Mouse (Mus musculus) neural tube, embryonic 11.5 days (tissue): ENCODE measurements around the gene Gm20388. TPM values are rescaled to one million over a fixed set of nuclear protein-coding genes. Genes with fewer than 3 reads are reported as not detected.
A peak's percentile ranks its signal among the peaks of the same experiment; 100 is the strongest.

Experiments used
- ATAC-seq: fragments of 200-750 bp; cut with Nextera tagmentation; 2 replicates; pipeline ENCODE4 v1.8.0; 2017; ENCODE audit warnings: moderate number of reproducible peaks, mild to moderate bottlenecking, moderate TSS enrichment, moderate library complexity; ENCODE audit not compliant: insufficient read depth, low FRiP score, low TSS enrichment
- DNase-seq: peaks from one replicate; pipeline ENCODE4 v3.0.0-alpha.2; 2015; ENCODE audit warnings: low spot score
- H3K27ac ChIP-seq: fragments of 300-500 bp; sonication (generic); 2 replicates; pipeline ENCODE4 v1.5.1; 2014; ENCODE audit warnings: low read depth, mild to moderate bottlenecking, low read length
- H3K27me3 ChIP-seq: fragments of 300-500 bp; sonication (generic); 2 replicates; pipeline ENCODE4 v1.6.1; 2014; ENCODE audit warnings: mild to moderate bottlenecking, low read length, mixed read lengths; ENCODE audit not compliant: control insufficient read depth, insufficient read depth
- H3K36me3 ChIP-seq: fragments of 300-500 bp; sonication (generic); 2 replicates; pipeline ENCODE4 v1.6.1; 2014; ENCODE audit warnings: mild to moderate bottlenecking, low read length, moderate library complexity, mixed read lengths; ENCODE audit not compliant: control insufficient read depth, insufficient read depth
- H3K4me1 ChIP-seq: fragments of 300-500 bp; sonication (generic); 2 replicates; pipeline ENCODE4 v1.6.1; 2014; ENCODE audit warnings: low read length, mixed read lengths; ENCODE audit not compliant: control insufficient read depth, insufficient read depth
- H3K4me2 ChIP-seq: fragments of 300-500 bp; sonication (generic); 2 replicates; pipeline ENCODE4 v1.6.1; 2014; ENCODE audit warnings: low read depth, mild to moderate bottlenecking, moderate library complexity
- H3K4me3 ChIP-seq: fragments of 300-500 bp; sonication (generic); 2 replicates; pipeline ENCODE4 v1.5.1; 2014; ENCODE audit warnings: low read depth, low read length
- H3K9ac ChIP-seq: fragments of 300-500 bp; sonication (generic); 2 replicates; pipeline ENCODE4 v1.6.1; 2014; ENCODE audit warnings: mild to moderate bottlenecking, low read length
- H3K9me3 ChIP-seq: fragments of 300-500 bp; sonication (generic); 2 replicates; pipeline ENCODE4 v1.6.1; 2016; ENCODE audit warnings: low read length; ENCODE audit not compliant: control insufficient read depth
- WGBS: fragments of 180-500 bp; shearing (Covaris S2); extraction: QIAGEN DNeasy Blood & Tissue Kit; methylation state at CpG from one replicate; pipeline ENCODE4 v1.1.7; 2014; 5-methylcytosine and 5-hydroxymethylcytosine counted together
- polyA plus RNA-seq: library from polyadenylated mRNA; unstranded; fragments of >200 nt; fragmentation: Nextera tagmentation; extraction: Ambion mirVana; gene quantifications from 2 replicates; pipeline ENCODE4 v1.2.1, GENCODE M21; 2014

Gene Gm20388
- polyA plus RNA-seq, 1 experiment from 2014 or later, result not detected

DNA sequence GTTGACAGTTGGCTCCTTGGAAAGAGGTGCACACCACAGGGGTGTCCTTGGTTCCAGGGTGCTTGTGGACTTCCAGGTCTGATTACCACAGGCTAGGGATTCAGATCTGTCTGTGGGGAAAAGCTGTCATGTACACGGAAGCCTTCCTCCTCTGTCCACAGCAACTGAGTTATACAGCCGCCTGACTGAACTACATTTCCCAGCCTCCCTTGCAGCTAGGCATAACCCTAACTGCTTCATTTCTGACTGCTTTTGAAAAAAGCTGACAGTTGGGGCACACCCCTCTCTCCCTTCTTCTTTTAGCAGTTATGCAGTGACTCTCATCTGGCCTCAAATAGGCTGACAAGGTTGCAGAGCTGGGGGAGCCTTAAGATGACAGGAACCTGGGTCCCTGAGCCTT, 901.3 kb downstream of the Gm20388 start:
- WGBS, result 85% methylated on average over 2 of the region's 2 CpGs
- no peak overlapping the region for H3K4me3 ChIP-seq
- DNase-seq, result no peak
- H3K27me3 ChIP-seq, result 0 out of 2 replicates have a peak, but pooled peaks cover 2% of the 10 kb centered on the region
- no peaks in the 10 kb centered on the region for H3K36me3 ChIP-seq
- no peak overlapping the region for H3K9ac ChIP-seq
- no peak overlapping the region for H3K27ac ChIP-seq
- no peaks in the 10 kb centered on the region for H3K4me1 ChIP-seq
- ATAC-seq, result no peak
- no peaks in the 10 kb centered on the region for H3K9me3 ChIP-seq
- no peak overlapping the region for H3K4me2 ChIP-seq

DNA sequence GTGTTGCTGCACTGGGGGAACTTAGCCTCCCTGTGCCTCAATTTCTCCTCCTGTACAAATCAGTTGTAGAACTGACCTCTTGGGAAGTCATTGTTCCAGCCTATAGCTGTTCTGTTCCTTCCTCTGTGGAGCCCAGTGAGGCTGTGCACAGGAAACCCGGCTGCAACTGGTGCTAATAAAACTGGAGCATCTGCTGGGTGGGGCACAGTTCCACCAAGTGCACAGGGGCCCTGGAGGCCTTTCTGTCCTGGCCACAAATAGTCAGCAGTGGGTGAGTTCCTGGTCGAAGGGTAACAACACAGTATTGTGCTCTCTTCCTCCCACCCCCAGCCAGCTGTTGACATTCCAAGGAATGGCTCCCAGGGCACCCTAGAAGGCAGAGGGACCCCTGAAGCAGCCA, 902.4 kb downstream of the Gm20388 start:
- Histone ChIP-seq H3K9me3 (no peaks in the 10 kb centered on the region), H3K4me1 (no peaks in the 10 kb centered on the region), H3K36me3 (no peaks in the 10 kb centered on the region), H3K27me3 (0 out of 2 replicates have a peak, but pooled peaks cover 2% of the 10 kb centered on the region), H3K4me3 (no peak overlapping the region), H3K27ac (no peak overlapping the region), H3K4me2 (no peak overlapping the region), H3K9ac (no peak overlapping the region)
- 65% methylated on average over 2 of the region's 2 CpGs for WGBS
- no peak for DNase-seq
- no peak for ATAC-seq

GRCm38 (mm10) chr8:120813839-120814238, 903.2 kb downstream of the Gm20388 start:
- Histone ChIP-seq H3K9me3 (no peaks in the 10 kb centered on the region), H3K4me1 (no peaks in the 10 kb centered on the region), H3K27ac (no peak overlapping the region), H3K4me3 (no peak overlapping the region), H3K36me3 (no peaks in the 10 kb centered on the region), H3K4me2 (no peak overlapping the region), H3K9ac (no peak overlapping the region), H3K27me3 (0 out of 2 replicates have a peak, but pooled peaks cover 2% of the 10 kb centered on the region)
- DNase-seq (no peak), ATAC-seq (no peak)
- 79% methylated on average over 7 of the region's 7 CpGs for WGBS

DNA sequence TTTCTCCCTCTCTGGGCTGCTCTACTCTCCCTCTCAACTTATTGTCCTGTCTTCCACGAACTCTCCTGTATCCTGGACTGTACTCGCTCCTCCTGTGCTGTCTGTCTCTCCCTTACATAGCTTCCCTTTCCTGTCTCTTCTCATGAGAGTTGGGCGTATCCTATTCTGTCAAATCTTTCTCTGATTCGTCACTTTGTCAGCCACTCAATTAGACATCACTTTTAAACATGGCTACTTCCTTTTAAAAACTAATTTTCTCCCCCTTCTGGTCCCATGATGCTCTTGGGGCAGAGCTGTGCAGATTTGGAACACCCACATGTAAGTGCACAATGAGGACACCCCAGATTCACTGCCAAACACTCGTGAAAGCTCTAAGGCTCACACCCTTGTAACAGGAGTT, 905.7 kb downstream of the Gm20388 start:
- Histone ChIP-seq H3K27me3 (0 out of 2 replicates have a peak, but pooled peaks cover 2% of the 10 kb centered on the region), H3K27ac (no peak overlapping the region), H3K9me3 (no peaks in the 10 kb centered on the region), H3K9ac (no peak overlapping the region), H3K4me3 (no peak overlapping the region), H3K4me1 (no peaks in the 10 kb centered on the region), H3K4me2 (no peak overlapping the region), H3K36me3 (no peaks in the 10 kb centered on the region)
- DNase-seq, result no peak
- ATAC-seq, result no peak
- WGBS, result 80% methylated on average over 5 of the region's 5 CpGs

DNA sequence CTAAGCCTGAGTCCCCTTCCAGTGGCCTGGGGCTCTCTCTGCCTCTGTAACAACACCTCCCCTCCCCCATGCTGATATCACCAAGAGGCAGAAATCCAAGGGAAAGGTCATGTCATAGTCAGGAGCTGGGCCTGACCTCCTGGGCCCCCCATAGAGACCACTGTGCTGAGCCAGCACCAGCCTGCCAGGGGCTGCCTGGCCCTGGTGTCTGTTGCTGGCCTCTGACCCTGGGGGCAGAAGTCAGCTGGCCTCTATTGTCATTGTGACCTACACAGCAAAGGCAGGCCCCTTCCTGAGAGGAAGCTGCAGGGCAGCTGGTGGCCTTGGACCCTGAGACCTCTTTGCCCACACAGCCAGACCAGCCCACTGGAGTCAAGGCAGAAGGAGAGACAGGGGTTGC, 909.3 kb downstream of the Gm20388 start:
- no peaks in the 10 kb centered on the region for H3K36me3 ChIP-seq
- ATAC-seq, result no peak
- no peaks in the 10 kb centered on the region for H3K9me3 ChIP-seq
- 0 out of 2 replicates have a peak, but pooled peaks cover 2% of the 10 kb centered on the region for H3K27me3 ChIP-seq
- H3K4me3 ChIP-seq, result no peak overlapping the region
- H3K4me2 ChIP-seq, result no peak overlapping the region
- no peak overlapping the region for H3K9ac ChIP-seq
- H3K4me1 ChIP-seq, result no peaks in the 10 kb centered on the region
- H3K27ac ChIP-seq, result no peak overlapping the region
- no peak for DNase-seq

GRCm38 (mm10) chr8:120821399-120822170, 910.9 kb downstream of the Gm20388 start:
- Histone ChIP-seq H3K27me3 (no peaks in the 10 kb centered on the region), H3K27ac (no peak overlapping the region), H3K36me3 (no peaks in the 10 kb centered on the region), H3K4me2 (no peak overlapping the region), H3K9ac (no peak overlapping the region), H3K4me3 (no peak overlapping the region), H3K9me3 (no peaks in the 10 kb centered on the region), H3K4me1 (no peaks in the 10 kb centered on the region)
- peak; percentile 66 for DNase-seq
- no peak for ATAC-seq
- WGBS, result 43% methylated on average over 9 of the region's 9 CpGs

GRCm38 (mm10) chr8:120823331-120823730, 912.7 kb downstream of the Gm20388 start:
- ATAC-seq, result no peak
- Histone ChIP-seq H3K27me3 (0 out of 2 replicates have a peak, but pooled peaks cover 2% of the 10 kb centered on the region), H3K9ac (no peak overlapping the region), H3K4me2 (no peak overlapping the region), H3K27ac (no peak overlapping the region), H3K9me3 (no peaks in the 10 kb centered on the region), H3K4me3 (no peak overlapping the region), H3K4me1 (no peaks in the 10 kb centered on the region), H3K36me3 (no peaks in the 10 kb centered on the region)
- 40% methylated on average over 6 of the region's 6 CpGs for WGBS
- DNase-seq, result no peak

- H3K27me3 ChIP-seq, result 0 out of 2 replicates have a peak, but pooled peaks cover 2% of the 10 kb centered on the region
These were observed 913.2 kb downstream of the Gm20388 start for GRCm38 (mm10) chr8:120823887-120824286.

DNA sequence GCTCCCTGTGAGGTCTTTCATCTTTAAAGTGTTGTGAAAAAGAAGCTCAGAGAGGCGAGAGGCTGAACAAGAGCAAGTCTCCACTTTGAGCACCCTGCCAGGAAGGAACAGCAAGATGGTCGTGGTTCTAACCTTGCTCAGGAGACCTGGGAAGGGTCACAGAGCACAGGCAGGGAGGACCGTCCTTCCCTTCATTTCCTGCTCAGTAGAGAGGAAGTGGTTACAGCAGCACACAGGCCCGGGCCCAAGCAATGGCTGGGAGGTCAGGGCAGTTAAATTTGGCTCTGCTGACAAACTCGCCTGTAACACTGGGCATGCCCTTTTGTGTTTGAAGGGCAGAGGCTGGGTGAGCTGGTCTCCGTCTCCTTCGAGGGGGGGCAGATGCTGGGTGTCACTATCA, 914.0 kb downstream of the Gm20388 start:
- Histone ChIP-seq H3K4me2 (no peak overlapping the region), H3K27me3 (0 out of 2 replicates have a peak, but pooled peaks cover 2% of the 10 kb centered on the region), H3K36me3 (no peaks in the 10 kb centered on the region), H3K9ac (no peak overlapping the region), H3K9me3 (no peaks in the 10 kb centered on the region), H3K4me1 (no peaks in the 10 kb centered on the region), H3K27ac (no peak overlapping the region), H3K4me3 (no peak overlapping the region)
- WGBS, result 74% methylated on average over 7 of the region's 7 CpGs
- no peak for ATAC-seq
- DNase-seq, result no peak

More at GRCm38 (mm10) chr8:120823887-120824286, 913.2 kb downstream of the Gm20388 start:
- Histone ChIP-seq H3K9ac (no peak overlapping the region), H3K4me2 (no peak overlapping the region), H3K4me3 (no peak overlapping the region), H3K4me1 (no peaks in the 10 kb centered on the region), H3K27ac (no peak overlapping the region), H3K9me3 (no peaks in the 10 kb centered on the region), H3K36me3 (no peaks in the 10 kb centered on the region)
- ATAC-seq (no peak), DNase-seq (no peak)
- 61% methylated on average over 8 of the region's 8 CpGs for WGBS
